ENCODE assay signal across 33 mouse cellular contexts in the genomic region with DNA sequence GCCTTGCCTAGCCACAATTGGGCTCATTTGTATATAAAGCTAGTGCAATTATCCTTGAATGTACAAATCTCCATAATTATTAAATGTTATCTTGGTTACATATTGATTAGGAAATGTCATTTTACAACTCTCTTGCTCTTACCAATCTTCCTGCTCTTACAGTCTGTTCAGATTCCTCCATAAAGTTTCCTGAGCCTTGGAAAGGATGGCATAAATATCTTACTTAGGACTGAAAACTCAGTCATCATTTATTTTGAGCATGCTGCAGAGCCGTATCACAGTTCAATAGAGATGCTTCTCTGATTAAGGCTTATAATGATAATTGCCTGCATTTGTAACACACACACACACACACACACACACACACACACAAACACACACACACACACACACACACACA.
"Had no signal": no experiment of that assay in that cellular context is flagged by ENCODE, and none has a peak within 500 bp of the region (broad histone marks: within the 10 kb centered on the region; RNA-seq: fewer than 3 reads in every experiment).

No protein-coding gene starts in this region.

- H3K4me3 ChIP-seq: heart, embryonic 10.5 days; heart, embryonic 12.5 days; heart, embryonic 13.5 days; heart, embryonic 15.5 days; hindbrain, embryonic 10.5 days; hindbrain, embryonic 12.5 days; hindbrain, embryonic 13.5 days; hindbrain, embryonic 15.5 days; kidney, embryonic 15.5 days; layer of hippocampus, adult 2 months; left cerebral cortex, adult 2 months had no signal

- H3K27me3 ChIP-seq: heart, embryonic 12.5 days; heart, embryonic 13.5 days; heart, embryonic 15.5 days; hindbrain, embryonic 12.5 days; hindbrain, embryonic 13.5 days; hindbrain, embryonic 15.5 days; kidney, embryonic 15.5 days had no signal

- DNase-seq: heart, postnatal 10 days; heart, postnatal 14 days; heart, postnatal 36 days; heart, postnatal 4 days; kidney, adult 11 months; kidney, adult 18-20 months; kidney, adult 2 months; kidney, adult 8-10 months; kidney, adult 9 months; kidney, postnatal 10 days; kidney, postnatal 14 days; kidney, postnatal 25 days; kidney, postnatal 36 days; kidney, postnatal 4 days; layer of hippocampus, adult 9-11 months; layer of hippocampus, postnatal 36 days had no signal

- H3K36me3 ChIP-seq: heart, embryonic 10.5 days; heart, embryonic 12.5 days; heart, embryonic 13.5 days; heart, embryonic 15.5 days; hindbrain, embryonic 10.5 days; hindbrain, embryonic 12.5 days; hindbrain, embryonic 13.5 days; hindbrain, embryonic 15.5 days; kidney, embryonic 15.5 days had no signal

- H3K4me1 ChIP-seq: heart, embryonic 10.5 days; heart, embryonic 12.5 days; heart, embryonic 13.5 days; heart, embryonic 15.5 days; hindbrain, embryonic 10.5 days; hindbrain, embryonic 12.5 days; hindbrain, embryonic 13.5 days; hindbrain, embryonic 15.5 days; kidney, embryonic 15.5 days had no signal

- ATAC-seq: hindbrain, embryonic 16.5 days; hindbrain, postnatal 0 days; inflammation-experienced regulatory T-cells, adult 6 months had no signal

- H3K9ac ChIP-seq: heart, embryonic 12.5 days; heart, embryonic 13.5 days; heart, embryonic 15.5 days; hindbrain, embryonic 12.5 days; hindbrain, embryonic 13.5 days; hindbrain, embryonic 14.5 days; hindbrain, embryonic 15.5 days; kidney, embryonic 15.5 days had no signal

- H3K9me3 ChIP-seq: heart, embryonic 10.5 days; heart, embryonic 12.5 days; heart, embryonic 13.5 days; heart, embryonic 15.5 days; hindbrain, embryonic 10.5 days; hindbrain, embryonic 12.5 days; hindbrain, embryonic 13.5 days; hindbrain, embryonic 15.5 days; kidney, embryonic 15.5 days had no signal

- H3K27ac ChIP-seq: heart, embryonic 10.5 days; heart, embryonic 13.5 days; heart, embryonic 15.5 days; hindbrain, embryonic 10.5 days; hindbrain, embryonic 12.5 days; hindbrain, embryonic 13.5 days; hindbrain, embryonic 14.5 days; hindbrain, embryonic 15.5 days; hindbrain, postnatal 0 days; kidney, embryonic 15.5 days; kidney, postnatal 0 days; layer of hippocampus, adult 2 months; left cerebral cortex, adult 2 months had no signal

- H3K4me2 ChIP-seq: heart, embryonic 11.5 days; heart, embryonic 12.5 days; heart, embryonic 13.5 days; heart, embryonic 15.5 days; hindbrain, embryonic 12.5 days; hindbrain, embryonic 13.5 days; hindbrain, embryonic 14.5 days; hindbrain, embryonic 15.5 days; kidney, embryonic 15.5 days had no signal
